Mouse (Mus musculus): ENCODE measurements around the gene Ube2v1. TPM values are rescaled to one million over a fixed set of nuclear protein-coding genes. Genes with fewer than 3 reads are reported as not detected.

Gene Ube2v1
- polyA plus RNA-seq, 1 experiment from 2014 or later = 234 TPM

- Histone ChIP-seq H3K4me3 (ENCODE audit: low read depth, low read length) (no peak overlapping the region), H3K4me1 (replicated peaks; ENCODE audit: control insufficient read depth, insufficient read depth) (peaks cover 4% of the 10 kb centered on the region), H3K9ac (ENCODE audit: low read length) (no peak overlapping the region), H3K4me2 (replicated peaks; ENCODE audit: low read depth) (0 out of 2 replicates have a peak overlapping the region, but pooled peaks have one; percentile 86), H3K36me3 (ENCODE audit: control insufficient read depth, insufficient read depth, low read length) (peaks cover 2% of the 10 kb centered on the region; the same call in 1 of the 2 replicates), H3K27me3 (ENCODE audit: control insufficient read depth, insufficient read depth, low read length) (no peaks in the 10 kb centered on the region), H3K9me3 (ENCODE audit: control insufficient read depth, low read length) (no peaks in the 10 kb centered on the region), H3K27ac (replicated peaks) (no peak overlapping the region)
- ATAC-seq (ENCODE audit: low FRiP score, low TSS enrichment) = no peak
- TF ChIP-seq CTCF (IDR thresholded peaks at IDR 0.05; ENCODE audit: low read depth) (no peak), EP300 (optimal IDR thresholded peaks at IDR 0.05) (no peak)
- no peak for DNase-seq (ENCODE audit: low spot score)
- 80% methylated on average over 4 of the region's 4 CpGs for WGBS
These were observed 26.1 kb upstream of the Ube2v1 start for GRCm38 (mm10) chr2:167657973-167658372.

- Histone ChIP-seq H3K4me1 (replicated peaks; ENCODE audit: control insufficient read depth, insufficient read depth) (peaks cover 4% of the 10 kb centered on the region), H3K36me3 (ENCODE audit: control insufficient read depth, insufficient read depth, low read length) (peaks cover 3% of the 10 kb centered on the region; the same call in 1 of the 2 replicates), H3K4me3 (ENCODE audit: low read depth, low read length) (no peak overlapping the region), H3K4me2 (replicated peaks; ENCODE audit: low read depth) (no peak overlapping the region; the same call in 1 of the 2 replicates), H3K27ac (replicated peaks) (peak overlapping the region; percentile 65), H3K9me3 (ENCODE audit: control insufficient read depth, low read length) (no peaks in the 10 kb centered on the region), H3K27me3 (ENCODE audit: control insufficient read depth, insufficient read depth, low read length) (no peaks in the 10 kb centered on the region), H3K9ac (ENCODE audit: low read length) (0 out of 2 replicates have a peak overlapping the region, but pooled peaks have one; percentile 8)
- WGBS = 78% methylated on average over 16 of the region's 16 CpGs
- ATAC-seq (ENCODE audit: low FRiP score, low TSS enrichment) (no peak), DNase-seq (ENCODE audit: low spot score) (no peak)
- TF ChIP-seq EP300 (optimal IDR thresholded peaks at IDR 0.05) = no peak
- TF ChIP-seq CTCF (IDR thresholded peaks at IDR 0.05; ENCODE audit: low read depth) = no peak
These were observed 25.0 kb upstream of the Ube2v1 start for GRCm38 (mm10) chr2:167656629-167657478.

GRCm38 (mm10) chr2:167654911-167655600, 23.2 kb upstream of the Ube2v1 start:
- H3K4me3 ChIP-seq (ENCODE audit: low read depth, low read length) = no peak overlapping the region
- no peak for TF ChIP-seq CTCF (IDR thresholded peaks at IDR 0.05; ENCODE audit: low read depth)
- no peak for TF ChIP-seq EP300 (optimal IDR thresholded peaks at IDR 0.05)
- H3K4me2 ChIP-seq (replicated peaks; ENCODE audit: low read depth) = no peak overlapping the region
- DNase-seq (ENCODE audit: low spot score) (no peak), ATAC-seq (ENCODE audit: low FRiP score, low TSS enrichment) (no peak)
- H3K9ac ChIP-seq (ENCODE audit: low read length) = no peak overlapping the region
- WGBS = 85% methylated on average over 10 of the region's 10 CpGs
- H3K9me3 ChIP-seq (ENCODE audit: control insufficient read depth, low read length) = no peaks in the 10 kb centered on the region
- peaks cover 2% of the 10 kb centered on the region for H3K4me1 ChIP-seq (replicated peaks; ENCODE audit: control insufficient read depth, insufficient read depth)
- no peak overlapping the region for H3K27ac ChIP-seq (replicated peaks)
- no peaks in the 10 kb centered on the region for H3K27me3 ChIP-seq (ENCODE audit: control insufficient read depth, insufficient read depth, low read length)
- H3K36me3 ChIP-seq (ENCODE audit: control insufficient read depth, insufficient read depth, low read length) = peaks cover 7% of the 10 kb centered on the region

- Histone ChIP-seq H3K36me3 (ENCODE audit: control insufficient read depth, insufficient read depth, low read length) (peaks cover 10% of the 10 kb centered on the region), H3K4me3 (ENCODE audit: low read depth, low read length) (no peak overlapping the region), H3K9ac (ENCODE audit: low read length) (no peak overlapping the region), H3K27me3 (ENCODE audit: control insufficient read depth, insufficient read depth, low read length) (no peaks in the 10 kb centered on the region), H3K27ac (replicated peaks) (no peak overlapping the region), H3K4me1 (replicated peaks; ENCODE audit: control insufficient read depth, insufficient read depth) (no peaks in the 10 kb centered on the region; the same call in 1 of the 2 replicates), H3K9me3 (ENCODE audit: control insufficient read depth, low read length) (no peaks in the 10 kb centered on the region), H3K4me2 (replicated peaks; ENCODE audit: low read depth) (no peak overlapping the region)
- DNase-seq (ENCODE audit: low spot score) (peak; percentile 64), ATAC-seq (ENCODE audit: low FRiP score, low TSS enrichment) (no peak)
- 55% methylated on average over 7 of the region's 7 CpGs for WGBS
- TF ChIP-seq CTCF (IDR thresholded peaks at IDR 0.05; ENCODE audit: low read depth) (no peak), EP300 (optimal IDR thresholded peaks at IDR 0.05) (no peak)
These were observed 20.8 kb upstream of the Ube2v1 start for GRCm38 (mm10) chr2:167652694-167653093.

- no peak overlapping the region for H3K4me2 ChIP-seq (replicated peaks; ENCODE audit: low read depth)
- TF ChIP-seq EP300 (optimal IDR thresholded peaks at IDR 0.05) (no peak), CTCF (IDR thresholded peaks at IDR 0.05; ENCODE audit: low read depth) (no peak)
- no peaks in the 10 kb centered on the region; the same call in 1 of the 2 replicates for H3K4me1 ChIP-seq (replicated peaks; ENCODE audit: control insufficient read depth, insufficient read depth)
- peaks cover 10% of the 10 kb centered on the region for H3K36me3 ChIP-seq (ENCODE audit: control insufficient read depth, insufficient read depth, low read length)
- H3K27ac ChIP-seq (replicated peaks) = no peak overlapping the region
- no peaks in the 10 kb centered on the region for H3K27me3 ChIP-seq (ENCODE audit: control insufficient read depth, insufficient read depth, low read length)
- DNase-seq (ENCODE audit: low spot score) (no peak), ATAC-seq (ENCODE audit: low FRiP score, low TSS enrichment) (no peak)
- WGBS = 90% methylated on average over 9 of the region's 9 CpGs
- no peak overlapping the region for H3K9ac ChIP-seq (ENCODE audit: low read length)
- H3K9me3 ChIP-seq (ENCODE audit: control insufficient read depth, low read length) = no peaks in the 10 kb centered on the region
- no peak overlapping the region for H3K4me3 ChIP-seq (ENCODE audit: low read depth, low read length)
These were observed 19.7 kb upstream of the Ube2v1 start for GRCm38 (mm10) chr2:167651622-167652021.

Measured in stomach, postnatal 0 days (tissue).